17 mouse cellular contexts compared by ENCODE assay signal in the genomic region with DNA sequence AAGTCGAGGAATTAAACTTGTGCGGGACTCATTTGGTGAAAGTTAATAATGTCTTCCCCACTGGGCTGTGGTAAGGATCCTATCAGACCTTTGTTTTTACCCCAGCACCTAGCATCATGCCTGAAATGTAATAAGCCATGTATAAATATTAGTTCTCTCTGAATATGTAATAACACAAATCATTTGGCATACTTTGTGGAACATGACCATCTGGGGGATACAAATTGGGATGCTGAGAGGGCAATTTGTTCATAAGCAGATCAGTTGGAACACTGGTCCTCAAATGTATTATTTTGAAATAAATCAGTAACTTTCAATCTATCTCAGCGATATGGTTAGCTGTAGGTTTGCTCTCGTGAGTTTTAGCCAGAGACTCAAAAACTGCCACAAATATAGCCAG.
"Had no signal": no experiment of that assay in that cellular context is flagged by ENCODE, and none has a peak within 500 bp of the region (broad histone marks: within the 10 kb centered on the region; RNA-seq: fewer than 3 reads in every experiment).

No protein-coding gene starts in this region.

- H3K9me3 ChIP-seq: lung, embryonic 15.5 days; midbrain, embryonic 15.5 days; stomach, embryonic 15.5 days had no signal

- H3K27ac ChIP-seq: lung, embryonic 15.5 days; macrophage; midbrain, embryonic 13.5 days; midbrain, embryonic 15.5 days; neural tube, embryonic 12.5 days; stomach, embryonic 15.5 days; stomach, postnatal 0 days had no signal

- H3K27me3 ChIP-seq: lung, embryonic 15.5 days; megakaryocyte, embryonic 14.5 days; midbrain, embryonic 13.5 days; midbrain, embryonic 15.5 days; neural tube, embryonic 12.5 days; stomach, embryonic 15.5 days had no signal

- H3K36me3 ChIP-seq: lung, embryonic 15.5 days; midbrain, embryonic 13.5 days; midbrain, embryonic 15.5 days; neural tube, embryonic 12.5 days; stomach, embryonic 15.5 days had no signal

- ATAC-seq: lung, postnatal 0 days; midbrain, embryonic 13.5 days; midbrain, embryonic 15.5 days had no signal

- H3K4me1 ChIP-seq: lung, embryonic 15.5 days; megakaryocyte, embryonic 14.5 days; stomach, embryonic 15.5 days had no signal

- DNase-seq: lung, adult 2 months; lung, postnatal 14 days; lung, postnatal 36 days; right cerebral cortex, postnatal 14 days; thymus, adult 2 months; thymus, postnatal 25 days; thymus, postnatal 4 days had no signal

- H3K4me3 ChIP-seq: lung, embryonic 15.5 days; megakaryocyte, embryonic 14.5 days; midbrain, embryonic 13.5 days; midbrain, embryonic 15.5 days; neural tube, embryonic 12.5 days; stomach, embryonic 15.5 days had no signal

- H3K4me2 ChIP-seq: lung, embryonic 15.5 days; midbrain, embryonic 11.5 days; midbrain, embryonic 13.5 days; midbrain, embryonic 15.5 days; neural tube, embryonic 12.5 days; stomach, embryonic 15.5 days had no signal

- H3K9ac ChIP-seq: lung, embryonic 15.5 days; midbrain, embryonic 13.5 days; midbrain, embryonic 15.5 days; neural tube, embryonic 12.5 days; stomach, embryonic 15.5 days had no signal
